Mouse (Mus musculus): ENCODE measurements around the gene Mns1.

DNA sequence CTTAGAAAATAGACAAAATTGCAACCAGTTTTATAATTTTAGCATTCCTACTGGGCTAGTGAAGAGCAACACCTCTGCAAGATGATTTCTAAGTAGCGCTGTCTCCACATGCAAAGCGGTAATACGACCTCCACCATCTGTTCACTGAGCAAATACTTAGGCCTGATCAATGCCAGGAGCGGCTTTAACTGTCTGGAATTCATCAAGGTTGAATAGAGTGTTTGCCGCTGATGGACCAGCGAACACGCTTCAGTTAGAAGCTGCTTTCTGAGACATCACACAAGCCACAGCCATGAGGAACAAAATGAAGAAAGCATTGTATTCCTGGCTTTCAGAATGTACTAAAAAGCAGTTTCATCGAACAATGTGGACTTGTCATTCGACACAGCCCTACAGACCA is 2.9 kb upstream of the Mns1 start:
- TF ChIP-seq CTCF (IDR thresholded peaks at IDR 0.05; ENCODE audit: low read depth) (no peak), EP300 (IDR thresholded peaks at IDR 0.05; ENCODE audit: low read depth) (no peak)

Data from liver, postnatal 0 days (tissue).